In genomic region chrX:50590673-50591341, GRCm38 (mm10) we compare ENCODE assay signal across 8 mouse cellular contexts.
DNase-seq lines count a peak whose midpoint lies in the region; ATAC-seq and TF ChIP-seq lines count a peak whose summit lies in the region.

No protein-coding gene starts in this region.

- H3K36me3 ChIP-seq in forebrain, embryonic 10.5 days (replicated peaks), result peaks cover 69% of the 10 kb centered on the region
- H3K36me3 ChIP-seq in forebrain, embryonic 12.5 days (replicated peaks), result peaks cover 10% of the 10 kb centered on the region
- H3K36me3 ChIP-seq in ES-Bruce4 (ENCODE audit: control insufficient read depth, insufficient read depth, low read length, poor library complexity, severe bottlenecking), result peaks cover 24% of the 10 kb centered on the region
- H3K36me3 ChIP-seq in embryonic facial prominence, embryonic 14.5 days (ENCODE audit: control insufficient read depth, insufficient read depth, low read length), result 0 out of 2 replicates have a peak, but pooled peaks cover 16% of the 10 kb centered on the region
- peaks cover 12% of the 10 kb centered on the region; the same call in 1 of the 2 replicates for H3K36me3 ChIP-seq in hindbrain, embryonic 14.5 days (replicated peaks; ENCODE audit: control insufficient read depth, insufficient read depth)
- H3K36me3 ChIP-seq in stomach, postnatal 0 days (ENCODE audit: control insufficient read depth, insufficient read depth, low read length), result no peaks in the 10 kb centered on the region

- H3K4me2 ChIP-seq in forebrain, embryonic 12.5 days, result no peak overlapping the region
- peak overlapping the region; percentile 32; the same call in 1 of the 2 replicates for H3K4me2 ChIP-seq in embryonic facial prominence, embryonic 14.5 days (ENCODE audit: low read depth, low read length)
- H3K4me2 ChIP-seq in hindbrain, embryonic 14.5 days (replicated peaks), result peak overlapping the region; percentile 29; the same call in 1 of the 2 replicates
- 0 out of 2 replicates have a peak overlapping the region, but pooled peaks have one; percentile 21 for H3K4me2 ChIP-seq in stomach, postnatal 0 days (replicated peaks; ENCODE audit: low read depth)

- H3K9ac ChIP-seq in forebrain, embryonic 12.5 days, result no peak overlapping the region
- H3K9ac ChIP-seq in ES-Bruce4 (ENCODE audit: low read depth, poor library complexity, severe bottlenecking), result peak overlapping the region; percentile 40; the same call in 1 of the 2 replicates
- no peak overlapping the region for H3K9ac ChIP-seq in embryonic facial prominence, embryonic 14.5 days (ENCODE audit: low read depth, low read length)
- H3K9ac ChIP-seq in hindbrain, embryonic 14.5 days, result no peak overlapping the region
- no peak overlapping the region for H3K9ac ChIP-seq in stomach, postnatal 0 days (ENCODE audit: low read length)

- 64% methylated on average over 8 of the region's 8 CpGs for WGBS in forebrain, embryonic 10.5 days
- 74% methylated on average over 8 of the region's 8 CpGs for WGBS in forebrain, embryonic 12.5 days
- 60% methylated on average over 8 of the region's 8 CpGs for WGBS in embryonic facial prominence, embryonic 14.5 days
- WGBS in hindbrain, embryonic 14.5 days, result 77% methylated on average over 8 of the region's 8 CpGs
- WGBS in stomach, postnatal 0 days, result 65% methylated on average over 8 of the region's 8 CpGs

- ATAC-seq in forebrain, embryonic 12.5 days (ENCODE audit: low FRiP score), result no peak
- ATAC-seq in embryonic facial prominence, embryonic 14.5 days (ENCODE audit: low read depth), result no peak
- ATAC-seq in hindbrain, embryonic 14.5 days (ENCODE audit: low FRiP score), result no peak
- peak; percentile 60; the same call in 1 of the 2 replicates for ATAC-seq in stomach, postnatal 0 days (ENCODE audit: low FRiP score, low TSS enrichment)

- H3K9me3 ChIP-seq in forebrain, embryonic 10.5 days, result no peaks in the 10 kb centered on the region
- no peaks in the 10 kb centered on the region for H3K9me3 ChIP-seq in forebrain, embryonic 12.5 days
- H3K9me3 ChIP-seq in ES-Bruce4 (replicated peaks; ENCODE audit: control insufficient read depth, insufficient read depth, low read length, poor library complexity, severe bottlenecking), result no peaks in the 10 kb centered on the region
- H3K9me3 ChIP-seq in embryonic facial prominence, embryonic 14.5 days (ENCODE audit: control insufficient read depth, low read length), result no peaks in the 10 kb centered on the region
- no peaks in the 10 kb centered on the region for H3K9me3 ChIP-seq in hindbrain, embryonic 14.5 days (ENCODE audit: control insufficient read depth, low read length)
- no peaks in the 10 kb centered on the region for H3K9me3 ChIP-seq in stomach, postnatal 0 days (ENCODE audit: control insufficient read depth, low read length)

- no peaks in the 10 kb centered on the region for H3K27me3 ChIP-seq in forebrain, embryonic 10.5 days (ENCODE audit: poor library complexity, severe bottlenecking)
- no peaks in the 10 kb centered on the region for H3K27me3 ChIP-seq in forebrain, embryonic 12.5 days
- no peaks in the 10 kb centered on the region for H3K27me3 ChIP-seq in ES-Bruce4 (ENCODE audit: control insufficient read depth, insufficient read depth, low read length, poor library complexity, severe bottlenecking)
- no peaks in the 10 kb centered on the region for H3K27me3 ChIP-seq in embryonic facial prominence, embryonic 14.5 days (replicated peaks; ENCODE audit: control insufficient read depth, insufficient read depth, low read length)
- no peaks in the 10 kb centered on the region for H3K27me3 ChIP-seq in hindbrain, embryonic 14.5 days (ENCODE audit: control insufficient read depth, insufficient read depth, low read length)
- H3K27me3 ChIP-seq in stomach, postnatal 0 days (ENCODE audit: control insufficient read depth, insufficient read depth, low read length), result no peaks in the 10 kb centered on the region

- TF ChIP-seq POLR2A in ES-Bruce4 (IDR thresholded peaks at IDR 0.05; ENCODE audit: insufficient read depth, low read length), result no peak

- DNase-seq in forebrain, embryonic 10.5 days (ENCODE audit: extremely low spot score, low spot score), result peak; percentile 39
- DNase-seq in embryonic facial prominence, embryonic 14.5 days (ENCODE audit: low spot score), result peak; percentile 60
- DNase-seq in hindbrain, embryonic 14.5 days (ENCODE audit: low spot score), result peak; percentile 70
- DNase-seq in lung, postnatal 25 days (ENCODE audit: low spot score), result peak; percentile 67
- DNase-seq in stomach, postnatal 0 days (ENCODE audit: low spot score), result peak; percentile 36
- no peak for DNase-seq in urinary bladder, postnatal 10 days (ENCODE audit: low spot score)

- H3K4me3 ChIP-seq in forebrain, embryonic 10.5 days, result peak overlapping the region; percentile 24; the same call in 1 of the 2 replicates
- no peak overlapping the region for H3K4me3 ChIP-seq in forebrain, embryonic 12.5 days (replicated peaks)
- no peak overlapping the region; the same call in 1 of the 2 replicates for H3K4me3 ChIP-seq in ES-Bruce4 (ENCODE audit: low read depth, low read length)
- peak overlapping the region; percentile 23 for H3K4me3 ChIP-seq in embryonic facial prominence, embryonic 14.5 days (ENCODE audit: low read depth, low read length)
- no peak overlapping the region; the same call in 1 of the 2 replicates for H3K4me3 ChIP-seq in hindbrain, embryonic 14.5 days (replicated peaks; ENCODE audit: low read length)
- H3K4me3 ChIP-seq in stomach, postnatal 0 days (ENCODE audit: low read depth, low read length), result peak overlapping the region; percentile 13; the same call in 1 of the 2 replicates

- TF ChIP-seq EP300 in ES-Bruce4 (IDR thresholded peaks at IDR 0.05; ENCODE audit: insufficient read depth, low read depth, low read length), result no peak
- TF ChIP-seq EP300 in stomach, postnatal 0 days (optimal IDR thresholded peaks at IDR 0.05), result no peak

- no peak overlapping the region for H3K27ac ChIP-seq in forebrain, embryonic 10.5 days
- H3K27ac ChIP-seq in forebrain, embryonic 12.5 days, result no peak overlapping the region
- H3K27ac ChIP-seq in ES-Bruce4 (ENCODE audit: insufficient read depth, low read length), result peak overlapping the region; percentile 77
- peak overlapping the region; percentile 55; the same call in 1 of the 2 replicates for H3K27ac ChIP-seq in embryonic facial prominence, embryonic 14.5 days (replicated peaks; ENCODE audit: low read depth, low read length)
- peak overlapping the region; percentile 72 for H3K27ac ChIP-seq in hindbrain, embryonic 14.5 days
- H3K27ac ChIP-seq in stomach, postnatal 0 days (replicated peaks), result no peak overlapping the region

- no peaks in the 10 kb centered on the region for H3K4me1 ChIP-seq in forebrain, embryonic 10.5 days
- no peaks in the 10 kb centered on the region for H3K4me1 ChIP-seq in forebrain, embryonic 12.5 days
- no peaks in the 10 kb centered on the region for H3K4me1 ChIP-seq in ES-Bruce4 (ENCODE audit: control insufficient read depth, insufficient read depth, low read length)
- no peaks in the 10 kb centered on the region for H3K4me1 ChIP-seq in embryonic facial prominence, embryonic 14.5 days (ENCODE audit: control insufficient read depth, insufficient read depth, low read length)
- no peaks in the 10 kb centered on the region for H3K4me1 ChIP-seq in hindbrain, embryonic 14.5 days (replicated peaks; ENCODE audit: control insufficient read depth, insufficient read depth, low read length)
- no peaks in the 10 kb centered on the region for H3K4me1 ChIP-seq in stomach, postnatal 0 days (replicated peaks; ENCODE audit: control insufficient read depth, insufficient read depth)

- TF ChIP-seq CTCF in ES-Bruce4 (IDR thresholded peaks at IDR 0.05; ENCODE audit: low read depth, low read length), result peak; percentile 30
- TF ChIP-seq CTCF in stomach, postnatal 0 days (IDR thresholded peaks at IDR 0.05; ENCODE audit: low read depth), result peak; percentile 71

Comparison
In these comparisons a context has a peak if more than half of its experiments do, and no peak if none do; other contexts are left out.
1. H3K4me3 ChIP-seq: peak in forebrain, embryonic 10.5 days (single experiment), embryonic facial prominence, embryonic 14.5 days (single experiment) and stomach, postnatal 0 days (single experiment); none in forebrain, embryonic 12.5 days (single experiment), ES-Bruce4 (single experiment) and hindbrain, embryonic 14.5 days (single experiment).
2. H3K27ac ChIP-seq: peak in ES-Bruce4 (single experiment), embryonic facial prominence, embryonic 14.5 days (single experiment) and hindbrain, embryonic 14.5 days (single experiment); none in forebrain, embryonic 10.5 days (single experiment), forebrain, embryonic 12.5 days (single experiment) and stomach, postnatal 0 days (single experiment).